Mouse (Mus musculus): ENCODE results near the gene Ap2m1. TPM values are rescaled to one million over a fixed set of nuclear protein-coding genes. Genes with fewer than 3 reads are reported as not detected.

The Ap2m1 gene
- total RNA-seq, 4 experiments from 2014 or later: 794 to 854 (median 817) TPM

DNA sequence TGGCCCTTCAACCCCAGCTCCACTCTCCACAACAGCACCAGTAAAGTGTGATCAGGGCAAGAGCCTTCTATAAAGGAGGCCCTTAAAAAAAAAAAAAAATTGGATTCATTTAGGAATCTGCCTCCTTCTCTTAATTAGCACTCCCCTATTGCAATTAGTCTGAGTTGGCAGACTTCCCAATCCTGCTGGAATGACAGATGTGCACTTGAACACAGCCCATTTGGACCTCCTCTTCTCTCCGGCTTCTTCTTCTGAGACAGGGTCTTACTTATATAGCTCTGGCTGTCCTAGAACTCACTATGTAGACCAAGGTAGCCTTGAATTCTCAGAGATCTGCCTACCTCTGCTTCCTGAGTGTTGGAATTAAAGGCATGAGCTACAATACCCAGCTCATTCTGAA lies 5.9 kb upstream of the Ap2m1 start:
- DNase-seq (ENCODE audit: low spot score in 2 of 2): no peak

- no peak for DNase-seq (ENCODE audit: low spot score in 2 of 2)
Observed at GRCm38 (mm10) chr16:20530941-20531340, 4.3 kb upstream of the Ap2m1 start.

- DNase-seq (ENCODE audit: low spot score in 2 of 2): no peak
Observed at GRCm38 (mm10) chr16:20534617-20535295, 522 bp upstream of the Ap2m1 start.

DNA sequence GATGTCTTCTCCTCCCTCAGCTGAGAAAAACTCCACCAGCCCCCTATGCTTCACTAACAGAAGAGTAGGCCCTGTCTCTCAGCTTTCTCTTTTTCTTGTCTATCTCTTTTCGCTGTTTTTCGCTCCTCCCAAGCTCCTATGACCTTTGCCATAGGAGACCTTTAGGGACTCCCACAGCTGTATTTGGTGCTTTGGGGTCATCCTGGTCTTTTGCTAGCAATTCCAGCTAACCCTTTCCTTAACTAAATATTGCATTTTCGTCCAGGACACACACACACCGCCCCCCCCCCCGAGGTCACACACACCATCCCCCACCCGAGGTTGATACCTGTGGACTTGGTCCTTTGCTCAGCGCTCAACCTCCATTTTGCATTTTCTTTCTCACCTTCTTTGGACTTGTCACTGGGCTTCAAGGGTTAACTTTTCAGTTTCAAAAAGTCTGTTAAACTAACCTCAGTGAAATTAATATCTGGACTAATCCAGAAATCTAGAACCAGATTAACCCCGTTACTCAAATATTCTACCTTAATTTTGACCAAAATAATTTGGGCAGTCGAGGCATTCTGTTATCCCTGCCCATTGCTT lies 895 bp downstream of the Ap2m1 start:
- DNase-seq (ENCODE audit: low spot score in 2 of 2): no peak

DNA sequence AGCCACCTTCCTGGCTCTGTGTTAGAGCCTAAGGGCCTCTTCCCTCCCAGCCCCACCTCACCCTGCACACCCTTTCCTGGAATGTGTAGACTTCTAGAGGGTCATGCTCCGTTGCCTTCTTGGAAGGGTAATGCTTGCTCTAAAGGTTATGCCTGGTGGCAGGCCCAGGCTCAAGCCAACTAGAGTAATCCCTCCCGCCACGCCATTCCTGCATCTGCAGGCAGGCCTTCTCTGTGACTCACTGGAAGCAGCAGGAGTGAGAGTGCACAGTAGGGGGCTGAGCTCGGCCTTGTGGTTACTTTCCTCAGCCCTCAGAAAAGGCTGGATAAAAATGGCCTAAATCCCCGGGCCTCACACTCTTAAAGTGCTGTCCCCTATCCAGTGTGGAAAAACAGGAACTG lies 1.8 kb downstream of the Ap2m1 start:
- DNase-seq (ENCODE audit: low spot score in 2 of 2): no peak

GRCm38 (mm10) chr16:20537601-20538320 lies 2.5 kb downstream of the Ap2m1 start:
- no peak for DNase-seq (ENCODE audit: low spot score in 2 of 2)

DNA sequence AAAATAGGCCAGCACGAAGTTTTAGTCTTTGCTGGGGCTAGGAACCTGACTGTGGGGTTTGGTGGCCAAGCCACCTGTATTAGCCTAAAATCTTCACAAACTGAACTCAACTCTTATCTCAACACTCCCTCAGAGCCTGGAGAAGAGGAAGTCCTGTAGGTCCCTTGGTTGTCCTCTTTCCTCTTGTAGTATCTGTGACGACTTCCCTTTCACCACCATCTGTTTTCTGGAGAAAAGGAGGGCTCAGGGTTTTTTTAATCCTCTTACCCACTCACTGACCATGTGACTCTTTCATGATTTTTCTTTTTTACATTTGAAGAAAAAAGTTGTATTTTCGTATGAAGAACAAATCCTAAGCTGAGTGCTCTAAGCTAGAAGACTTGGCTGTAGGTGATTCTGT lies 4.4 kb downstream of the Ap2m1 start:
- no peak for DNase-seq (ENCODE audit: low spot score in 2 of 2)

DNA sequence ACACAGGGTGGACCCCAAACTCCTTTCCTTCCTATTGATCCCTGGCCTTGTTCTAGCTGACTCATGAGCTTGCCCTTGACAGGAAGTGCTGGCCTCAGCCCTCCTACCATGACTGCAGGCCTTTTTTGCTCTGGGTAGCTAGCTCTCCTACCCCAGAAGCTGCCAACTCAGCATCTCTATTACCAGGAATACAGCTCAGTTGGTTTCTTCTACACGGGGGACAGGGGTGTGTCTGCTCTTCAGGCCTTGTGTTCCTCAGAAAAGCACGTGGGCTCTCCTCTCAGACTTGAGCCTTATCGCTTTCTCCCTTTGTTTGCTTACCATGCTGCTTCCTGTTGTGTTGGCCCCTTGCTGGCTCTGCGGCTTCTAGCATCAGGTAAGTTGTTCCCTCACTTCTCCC lies 5.2 kb downstream of the Ap2m1 start:
- DNase-seq (ENCODE audit: low spot score in 2 of 2): no peak

GRCm38 (mm10) chr16:20545696-20546095 lies 10.4 kb downstream of the Ap2m1 start:
- no peak for DNase-seq (ENCODE audit: low spot score in 2 of 2)

DNA sequence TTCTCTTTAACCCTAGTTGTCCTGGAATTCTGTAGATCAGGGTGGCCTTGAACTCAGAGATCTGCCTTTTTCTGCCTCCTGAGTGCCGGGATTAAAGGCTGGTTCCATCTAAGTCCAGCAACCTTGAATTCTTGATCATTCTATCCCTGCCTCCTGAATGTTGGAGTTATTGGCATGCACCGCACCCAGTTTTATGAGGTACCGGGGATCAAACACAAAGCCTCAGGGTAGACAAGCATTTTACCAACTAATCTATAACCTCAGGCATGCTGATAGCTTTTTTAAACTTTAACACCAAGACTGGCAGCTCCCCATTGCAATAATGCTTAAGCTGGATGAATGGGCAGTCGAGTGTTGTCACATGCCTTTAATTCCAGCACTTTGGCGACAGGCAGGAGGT lies 12.1 kb downstream of the Ap2m1 start:
- DNase-seq (ENCODE audit: low spot score in 2 of 2): no peak

- DNase-seq (ENCODE audit: low spot score in 2 of 2): peak; percentile 84 to 99
Observed at GRCm38 (mm10) chr16:20548096-20548948, 13.0 kb downstream of the Ap2m1 start, which contains the start of gene Abcf3. Gene Abcf3, plus strand, starts transcription at chr16:20548577.

GRCm38 (mm10) chr16:20549161-20549560 lies 13.9 kb downstream of the Ap2m1 start:
- no peak for DNase-seq (ENCODE audit: low spot score in 2 of 2)

GRCm38 (mm10) chr16:20551691-20552090 lies 16.4 kb downstream of the Ap2m1 start:
- no peak for DNase-seq (ENCODE audit: low spot score in 2 of 2)

GRCm38 (mm10) chr16:20552594-20552993 lies 17.3 kb downstream of the Ap2m1 start:
- DNase-seq (ENCODE audit: low spot score in 2 of 2): no peak

DNA sequence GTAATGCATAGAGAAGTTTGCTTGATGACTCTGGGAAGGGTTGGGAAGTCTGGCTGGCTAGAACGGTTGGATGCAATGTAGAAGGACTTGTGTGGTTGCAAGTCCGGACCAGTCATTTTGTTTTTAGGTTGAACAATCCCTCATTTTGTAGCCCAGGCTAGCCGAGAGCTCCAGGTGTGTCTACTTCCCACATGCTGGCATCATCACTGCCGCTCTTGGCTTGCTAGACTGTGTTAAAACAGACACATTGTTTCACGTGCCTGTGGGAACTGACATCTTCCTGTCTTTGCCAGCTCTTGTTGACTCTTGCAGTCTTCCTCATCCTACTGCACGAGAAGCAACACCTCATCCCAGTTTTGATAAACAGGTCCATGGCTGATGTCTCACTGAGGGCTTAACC lies 19.7 kb downstream of the Ap2m1 start:
- DNase-seq (ENCODE audit: low spot score in 2 of 2): no peak

- no peak for DNase-seq (ENCODE audit: low spot score in 2 of 2)
Observed at GRCm38 (mm10) chr16:20557381-20557780, 22.1 kb downstream of the Ap2m1 start.

GRCm38 (mm10) chr16:20565075-20565474 lies 29.8 kb downstream of the Ap2m1 start:
- no peak for DNase-seq (ENCODE audit: low spot score in 2 of 2)

DNA sequence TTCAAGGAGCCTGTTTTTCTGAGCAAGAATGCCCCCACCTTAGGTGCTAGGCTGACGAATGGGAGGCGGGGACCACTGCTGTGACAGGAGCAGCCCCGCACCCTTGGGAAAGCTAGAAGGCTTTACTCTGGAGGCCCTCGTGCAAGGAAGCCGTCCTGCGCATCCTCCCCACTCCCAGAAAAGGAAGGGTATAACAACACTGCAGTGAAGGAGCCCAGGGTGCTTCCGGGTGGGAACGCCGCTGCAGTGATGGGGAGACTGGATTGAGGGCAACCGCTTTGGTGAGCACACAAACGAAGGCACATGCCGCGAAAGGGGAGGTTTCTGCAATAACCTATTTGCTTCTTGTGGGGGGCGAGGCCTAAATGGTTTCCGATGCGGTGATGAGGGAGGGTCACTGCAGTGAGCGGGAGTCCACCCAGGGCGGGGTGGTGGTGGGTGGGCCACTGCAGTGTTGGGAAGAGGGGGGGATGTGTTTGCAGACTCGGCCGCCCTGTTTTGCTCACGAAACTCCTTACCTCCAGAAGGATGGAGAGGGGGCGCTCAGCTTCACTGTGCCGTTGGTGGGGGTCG lies 54.2 kb downstream of the Ap2m1 start, which contains the start of gene Vwa5b2:
Gene Vwa5b2 (plus strand): TSS at position 106 of the 573 bp plus-strand sequence.
- DNase-seq (ENCODE audit: low spot score in 2 of 2): peak in 1 of 2 experiments; percentile 20

GRCm38 (mm10) chr16:20589939-20590679 lies 54.8 kb downstream of the Ap2m1 start:
- peak in 1 of 2 experiments; percentile 64 for DNase-seq (ENCODE audit: low spot score in 2 of 2)

- DNase-seq (ENCODE audit: low spot score in 2 of 2): no peak
Observed at GRCm38 (mm10) chr16:20590680-20591038, 55.4 kb downstream of the Ap2m1 start.
